Mouse (Mus musculus) heart, embryonic 16.5 days (tissue): ENCODE results near the gene Ndn. TPM values are rescaled to one million over a fixed set of nuclear protein-coding genes. Genes with fewer than 3 reads are reported as not detected.

Experiments
- ATAC-seq: fragments of 200-750 bp; cut with Nextera tagmentation; replicated peaks from 2 replicates; pipeline ENCODE4 v1.8.0; 2017; ENCODE audit warnings: moderate number of reproducible peaks; ENCODE audit not compliant: insufficient read depth, low FRiP score; ENCODE audit errors: extremely low read depth
- H3K27ac ChIP-seq: fragments of 300-500 bp; sonication (generic); 2 replicates; pipeline ENCODE4 v1.5.1; 2014; ENCODE audit warnings: mild to moderate bottlenecking, low read length, control low read depth, moderate library complexity
- H3K27me3 ChIP-seq: fragments of 300-500 bp; sonication (generic); 2 replicates; pipeline ENCODE4 v1.6.1; 2014; ENCODE audit warnings: low read length, mixed read lengths; ENCODE audit not compliant: control insufficient read depth, insufficient read depth
- H3K36me3 ChIP-seq: fragments of 300-500 bp; sonication (generic); 2 replicates; pipeline ENCODE4 v1.6.1; 2014; ENCODE audit not compliant: control insufficient read depth, insufficient read depth
- H3K4me1 ChIP-seq: fragments of 300-500 bp; sonication (generic); 2 replicates; pipeline ENCODE4 v1.6.1; 2014; ENCODE audit warnings: low read length, mixed read lengths; ENCODE audit not compliant: control insufficient read depth, insufficient read depth
- H3K4me2 ChIP-seq: fragments of 300-500 bp; sonication (generic); 2 replicates; pipeline ENCODE4 v1.6.1; 2014; ENCODE audit warnings: low read depth, mild to moderate bottlenecking, control low read depth, low read length
- H3K4me3 ChIP-seq: fragments of 300-500 bp; sonication (generic); 2 replicates; pipeline ENCODE4 v1.5.1; 2014; ENCODE audit warnings: mild to moderate bottlenecking, control low read depth, low read length
- H3K9ac ChIP-seq: fragments of 300-500 bp; sonication (generic); 2 replicates; pipeline ENCODE4 v1.6.1; 2014; ENCODE audit warnings: low read length, control low read depth
- H3K9me3 ChIP-seq: fragments of 300-500 bp; sonication (generic); replicated peaks from 2 replicates; pipeline ENCODE4 v1.6.1; 2016; ENCODE audit warnings: low read length; ENCODE audit not compliant: control insufficient read depth
- WGBS: fragments of 180-500 bp; shearing (Covaris S2); extraction: QIAGEN DNeasy Blood & Tissue Kit; methylation state at CpG from one replicate; pipeline ENCODE4 v1.1.7; 2014; 5-methylcytosine and 5-hydroxymethylcytosine counted together
- polyA plus RNA-seq: library from polyadenylated mRNA; unstranded; fragments of >200 nt; fragmentation: Nextera tagmentation; extraction: Ambion mirVana; gene quantifications from 2 replicates; pipeline ENCODE4 v1.2.1, GENCODE M21; 2015

Gene Ndn
- polyA plus RNA-seq = 49.6 and 49.7 TPM in 2 replicates

DNA sequence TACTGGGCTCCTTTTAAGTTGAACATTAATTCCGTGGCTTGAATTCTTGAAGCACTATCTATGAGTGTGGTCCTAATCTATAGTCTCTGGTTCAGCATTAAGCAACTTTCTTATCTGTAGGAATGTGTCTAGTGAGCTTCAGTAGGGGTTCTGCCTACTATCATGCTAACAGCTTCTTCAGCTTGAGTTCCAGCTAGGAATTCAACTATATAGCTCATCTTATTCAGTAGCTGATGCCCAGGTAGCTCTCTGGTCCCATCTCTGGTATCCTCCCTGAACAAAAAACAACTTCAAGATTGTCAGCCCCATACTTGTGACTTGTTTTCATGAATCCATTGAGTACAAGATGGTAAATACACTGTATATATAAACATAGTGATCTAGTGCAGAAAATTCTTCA lies at the start of gene Ndn:
Gene Ndn (plus strand): TSS at position 301 of the 400 bp plus-strand sequence.
- no peak for ATAC-seq
- Histone ChIP-seq H3K9ac (no peak within 1 kb of the TSS), H3K36me3 (no peaks in the 10 kb centered on the region), H3K4me1 (no peaks in the 10 kb centered on the region), H3K4me3 (no peak within 1 kb of the TSS), H3K9me3 (peaks cover 5% of the 10 kb centered on the region), H3K27me3 (no peaks in the 10 kb centered on the region), H3K4me2 (no peak within 1 kb of the TSS), H3K27ac (no peak within 1 kb of the TSS)
- 30% methylated on average over 1 of the region's 1 CpGs for WGBS

DNA sequence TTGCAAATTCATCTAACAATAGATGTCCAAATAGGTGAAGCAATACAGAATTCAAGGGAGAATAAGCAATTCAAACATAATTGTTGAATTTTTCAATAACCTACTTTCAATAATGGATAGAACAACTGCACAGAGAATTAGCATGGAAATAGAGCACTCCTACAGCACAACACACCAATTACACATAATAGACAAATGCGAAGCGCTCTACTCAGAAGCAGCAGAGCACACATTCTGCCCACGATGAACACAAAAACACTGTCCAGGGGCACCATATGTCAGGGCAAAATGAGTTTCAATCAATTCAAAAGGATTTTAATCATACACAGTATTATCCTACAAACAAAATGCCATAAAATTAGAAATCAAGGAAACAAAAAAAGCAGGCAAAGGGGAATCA lies 43.9 kb upstream of the Ndn start:
- no peak overlapping the region for H3K9ac ChIP-seq
- H3K27ac ChIP-seq = no peak overlapping the region
- no peaks in the 10 kb centered on the region for H3K36me3 ChIP-seq
- no peaks in the 10 kb centered on the region for H3K9me3 ChIP-seq
- no peaks in the 10 kb centered on the region for H3K27me3 ChIP-seq
- H3K4me1 ChIP-seq = no peaks in the 10 kb centered on the region
- no peak for ATAC-seq
- H3K4me2 ChIP-seq = no peak overlapping the region
- 87% methylated on average over 3 of the region's 3 CpGs for WGBS
- no peak overlapping the region for H3K4me3 ChIP-seq

DNA sequence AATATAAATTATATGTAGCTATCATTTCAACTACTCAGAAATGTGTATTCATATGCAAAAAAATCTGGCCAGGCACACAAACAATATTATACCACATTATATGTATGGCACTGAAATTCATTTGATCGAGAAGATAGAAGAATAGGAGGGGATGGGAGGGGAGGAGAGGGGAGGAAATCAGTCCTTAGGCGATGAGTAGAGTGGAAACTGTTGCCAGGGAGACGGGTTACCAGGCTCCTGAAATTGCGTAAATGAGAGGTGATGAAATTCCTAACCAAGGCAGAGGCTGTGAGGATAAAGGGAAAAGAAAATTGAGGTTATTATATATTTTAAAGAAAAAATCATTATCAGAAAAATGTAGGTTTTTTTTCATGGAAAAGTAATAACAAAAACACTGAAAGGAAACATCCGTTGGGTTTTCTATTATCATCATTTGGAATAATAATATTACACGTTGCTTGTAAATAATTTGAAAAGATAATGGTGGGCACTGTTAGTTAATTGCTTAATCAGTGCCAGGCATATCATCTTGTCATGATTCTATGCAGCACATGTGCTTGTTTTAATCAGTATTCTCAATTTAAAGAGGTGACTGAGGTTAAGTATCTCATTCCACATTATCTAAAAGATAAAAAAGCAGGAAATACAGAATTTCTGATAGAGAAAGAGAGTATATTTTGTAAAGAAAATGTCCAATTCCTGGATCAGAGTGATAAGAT lies 39.3 kb upstream of the Ndn start:
- Histone ChIP-seq H3K9me3 (no peaks in the 10 kb centered on the region), H3K4me3 (no peak overlapping the region), H3K36me3 (no peaks in the 10 kb centered on the region), H3K9ac (no peak overlapping the region), H3K4me1 (no peaks in the 10 kb centered on the region), H3K27me3 (no peaks in the 10 kb centered on the region), H3K4me2 (no peak overlapping the region), H3K27ac (no peak overlapping the region)
- WGBS = 51% methylated on average over 6 of the region's 6 CpGs
- ATAC-seq = no peak

GRCm38 (mm10) chr7:62316793-62317192 lies 29.6 kb upstream of the Ndn start:
- Histone ChIP-seq H3K4me3 (no peak overlapping the region), H3K4me1 (no peaks in the 10 kb centered on the region), H3K4me2 (no peak overlapping the region), H3K36me3 (no peaks in the 10 kb centered on the region), H3K27ac (no peak overlapping the region), H3K9me3 (no peaks in the 10 kb centered on the region), H3K9ac (no peak overlapping the region), H3K27me3 (no peaks in the 10 kb centered on the region)
- 69% methylated on average over 5 of the region's 5 CpGs for WGBS
- no peak for ATAC-seq

GRCm38 (mm10) chr7:62345411-62345810 lies 958 bp upstream of the Ndn start:
- 10% methylated on average over 1 of the region's 1 CpGs for WGBS
- H3K9ac ChIP-seq = no peak overlapping the region
- no peak overlapping the region for H3K27ac ChIP-seq
- no peak for ATAC-seq
- no peaks in the 10 kb centered on the region for H3K4me1 ChIP-seq
- H3K9me3 ChIP-seq = peaks cover 5% of the 10 kb centered on the region
- H3K4me2 ChIP-seq = no peak overlapping the region
- no peaks in the 10 kb centered on the region for H3K27me3 ChIP-seq
- H3K36me3 ChIP-seq = no peaks in the 10 kb centered on the region
- no peak overlapping the region for H3K4me3 ChIP-seq

DNA sequence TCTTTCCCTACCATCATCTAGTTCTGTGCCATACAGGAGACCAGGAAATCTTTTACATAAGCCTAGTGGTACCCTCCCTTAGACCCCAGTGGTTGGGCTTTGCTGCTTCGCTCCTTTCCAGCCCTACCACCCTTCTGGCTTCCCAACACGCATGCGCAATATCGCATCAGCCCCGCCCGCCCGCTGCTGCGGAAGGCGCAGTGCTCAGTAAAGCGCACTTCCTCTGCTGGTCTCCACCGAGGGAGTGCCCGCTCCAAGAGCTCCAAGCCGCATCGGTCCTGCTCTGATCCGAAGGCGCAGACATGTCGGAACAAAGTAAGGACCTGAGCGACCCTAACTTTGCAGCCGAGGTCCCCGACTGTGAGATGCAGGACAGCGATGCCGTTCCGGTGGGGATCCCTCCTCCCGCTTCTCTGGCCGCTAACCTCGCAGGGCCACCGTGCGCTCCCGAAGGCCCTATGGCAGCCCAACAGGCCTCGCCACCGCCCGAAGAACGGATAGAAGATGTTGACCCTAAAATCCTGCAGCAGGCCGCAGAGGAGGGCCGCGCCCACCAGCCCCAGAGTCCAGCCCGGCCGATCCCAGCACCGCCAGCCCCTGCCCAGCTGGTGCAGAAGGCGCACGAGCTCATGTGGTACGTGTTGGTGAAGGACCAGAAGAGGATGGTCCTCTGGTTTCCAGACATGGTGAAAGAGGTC lies 1.9 kb downstream of the Ndn start:
- Histone ChIP-seq H3K36me3 (no peaks in the 10 kb centered on the region), H3K27ac (no peak overlapping the region; the same call in 1 of the 2 replicates), H3K9me3 (peaks cover 5% of the 10 kb centered on the region), H3K9ac (peak overlapping the region; percentile 66), H3K4me2 (peak overlapping the region; percentile 71), H3K4me1 (no peaks in the 10 kb centered on the region), H3K27me3 (no peaks in the 10 kb centered on the region), H3K4me3 (peak overlapping the region; percentile 60)
- WGBS = 10% methylated on average over 42 of the region's 42 CpGs
- peak; percentile 89 for ATAC-seq

GRCm38 (mm10) chr7:62348804-62349190 lies 2.4 kb downstream of the Ndn start:
- 33% methylated on average over 17 of the region's 17 CpGs for WGBS
- ATAC-seq = 0 out of 2 replicates have a peak, but pooled peaks have one; percentile 8
- peak overlapping the region; percentile 71 for H3K4me2 ChIP-seq
- no peaks in the 10 kb centered on the region for H3K36me3 ChIP-seq
- no peaks in the 10 kb centered on the region for H3K4me1 ChIP-seq
- H3K9ac ChIP-seq = peak overlapping the region; percentile 66
- no peak overlapping the region for H3K27ac ChIP-seq
- no peaks in the 10 kb centered on the region for H3K27me3 ChIP-seq
- H3K4me3 ChIP-seq = peak overlapping the region; percentile 60
- peaks cover 5% of the 10 kb centered on the region for H3K9me3 ChIP-seq

DNA sequence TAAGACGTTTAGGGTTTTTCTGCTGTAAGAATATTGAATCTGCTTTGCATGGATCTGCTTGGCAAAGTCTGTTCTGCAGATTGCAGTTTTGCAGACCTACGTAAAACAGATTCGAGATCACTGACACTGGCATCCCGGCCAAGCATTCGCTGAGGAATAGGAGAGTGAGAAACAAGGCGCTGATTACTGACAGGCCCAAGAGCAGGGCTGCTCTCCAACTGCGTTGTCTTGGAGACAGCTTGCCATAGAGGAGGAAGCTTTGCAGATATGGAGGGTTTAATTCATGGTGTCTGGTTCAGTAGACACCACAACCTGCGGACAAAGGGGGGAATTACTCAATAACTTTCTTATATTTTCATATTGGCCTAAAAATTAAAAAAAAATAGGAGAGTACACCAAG lies 4.9 kb downstream of the Ndn start:
- Histone ChIP-seq H3K4me3 (no peak overlapping the region), H3K4me2 (no peak overlapping the region), H3K4me1 (no peaks in the 10 kb centered on the region), H3K27me3 (no peaks in the 10 kb centered on the region), H3K9ac (no peak overlapping the region), H3K9me3 (peaks cover 5% of the 10 kb centered on the region), H3K27ac (no peak overlapping the region), H3K36me3 (no peaks in the 10 kb centered on the region)
- ATAC-seq = no peak
- WGBS = 37% methylated on average over 8 of the region's 8 CpGs

DNA sequence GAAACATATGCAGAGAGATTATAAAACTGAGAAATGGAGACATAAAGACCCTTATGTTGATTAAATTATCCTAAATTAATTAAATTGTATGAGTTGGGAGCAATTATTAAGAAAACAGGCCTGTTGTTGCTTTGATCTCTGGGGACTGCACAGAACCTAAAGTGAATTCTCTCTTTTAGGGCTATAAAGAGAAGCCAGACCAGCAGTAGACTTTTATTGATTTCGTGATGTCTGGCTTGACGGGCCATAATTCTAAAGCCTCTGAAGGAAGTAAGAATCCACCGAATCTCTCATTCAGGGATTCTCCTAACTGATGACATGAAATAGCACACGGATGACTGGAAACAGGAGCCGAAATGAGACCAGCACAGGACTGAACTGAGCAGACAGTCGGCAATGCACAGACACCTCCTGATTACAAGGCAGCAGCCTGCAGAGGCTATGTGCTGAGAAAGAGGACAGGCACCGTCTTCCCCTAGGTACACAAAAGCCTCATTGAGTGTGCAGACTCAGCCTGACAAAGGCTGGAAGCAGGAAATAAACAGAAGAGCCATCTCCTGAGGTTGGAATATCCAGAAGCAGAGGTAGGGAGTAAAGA lies 18.8 kb downstream of the Ndn start:
- Histone ChIP-seq H3K27me3 (no peaks in the 10 kb centered on the region), H3K9me3 (no peaks in the 10 kb centered on the region), H3K4me3 (no peak overlapping the region), H3K36me3 (no peaks in the 10 kb centered on the region), H3K9ac (no peak overlapping the region), H3K4me2 (no peak overlapping the region), H3K4me1 (no peaks in the 10 kb centered on the region), H3K27ac (no peak overlapping the region)
- no peak for ATAC-seq
- WGBS = 62% methylated on average over 7 of the region's 7 CpGs
